Mouse (Mus musculus) left cerebral cortex, adult 2 months (tissue): ENCODE measurements around the gene Gramd2. TPM values are rescaled to one million over a fixed set of nuclear protein-coding genes. Genes with fewer than 3 reads are reported as not detected.
A peak's percentile ranks its signal among the peaks of the same experiment; 100 is the strongest.

Experiments
- DNase-seq, 2 experiments: peaks; one replicate each; pipeline ENCODE4 v3.0.0; 2021 to 2022; ENCODE audit warnings: low spot score in 2 of 2, mixed read lengths in 1 of 2; ENCODE audit errors: extremely low spot score in 1 of 2
- H3K27ac ChIP-seq: fragments of 200-600 bp; 2 replicates; pipeline ENCODE4 v1.8.1; 2022
- H3K4me3 ChIP-seq: fragments of 200-600 bp; 2 replicates; pipeline ENCODE4 v1.8.1; 2022
- CTCF ChIP-seq: fragments of 200-600 bp; IDR thresholded peaks from 2 replicates; pipeline ENCODE4 v1.8.1; 2022; ENCODE audit warnings: antibody characterized with exemption, mild to moderate bottlenecking, moderate library complexity
- intact Hi-C: fragments of 180-260 bp; cut with DNase I; formaldehyde crosslinking; loops from one replicate; pipeline ENCODE4 v1.15.1; 2025
- total RNA-seq, 2 experiments: library from RNA; stranded (reverse); gene quantifications; 2 replicates each; pipeline ENCODE4 v1.2.3; 2021

The Gramd2 gene
- total RNA-seq, 2 experiments from 2014 or later: 8.6 to 10.7 TPM

GRCm38 (mm10) chr9:59672195-59672894 lies 7.6 kb upstream of the Gramd2 start:
- Histone ChIP-seq H3K27ac (peak overlapping the region; percentile 54), H3K4me3 (no peak overlapping the region)
- intact Hi-C loops: no loop called here
- peak in 1 of 2 experiments; percentile 16 for DNase-seq
- no peak for TF ChIP-seq CTCF

- intact Hi-C loops: no loop called here
- DNase-seq: no peak
- Histone ChIP-seq H3K4me3 (no peak overlapping the region), H3K27ac (no peak overlapping the region)
- TF ChIP-seq CTCF: no peak
These were observed 6.5 kb upstream of the Gramd2 start for GRCm38 (mm10) chr9:59673427-59673826.

DNA sequence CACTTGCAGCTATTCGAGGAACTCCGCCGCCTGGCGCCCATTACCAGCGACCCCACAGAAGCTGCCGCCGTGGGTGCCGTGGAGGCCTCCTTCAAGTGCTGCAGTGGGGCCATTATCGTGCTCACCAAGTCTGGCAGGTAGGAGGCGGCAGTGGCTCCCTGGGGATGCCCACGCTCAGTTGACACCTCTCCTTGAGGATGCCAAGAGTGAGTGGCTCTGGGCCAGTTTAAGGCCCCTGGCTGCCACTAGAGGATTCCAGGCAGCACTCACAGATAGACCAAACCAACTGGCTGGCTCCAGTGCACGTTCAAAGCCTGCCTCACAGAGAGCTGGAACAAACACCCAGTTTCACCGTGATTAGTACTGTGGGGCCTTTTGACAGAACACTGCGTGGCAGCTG lies 4.3 kb upstream of the Gramd2 start:
- intact Hi-C loops: no loop called here
- Histone ChIP-seq H3K4me3 (no peak overlapping the region), H3K27ac (peak overlapping the region; percentile 45; the same call in 1 of the 2 replicates)
- peak in 1 of 2 experiments; percentile 36 for DNase-seq
- no peak; the same call in 1 of the 2 replicates for TF ChIP-seq CTCF

- H3K4me3 ChIP-seq: no peak overlapping the region
- no peak overlapping the region for H3K27ac ChIP-seq
- TF ChIP-seq CTCF: peak; percentile 71
- intact Hi-C loops: no loop called here
- no peak for DNase-seq
These were observed 1.6 kb upstream of the Gramd2 start for GRCm38 (mm10) chr9:59678313-59678712.

DNA sequence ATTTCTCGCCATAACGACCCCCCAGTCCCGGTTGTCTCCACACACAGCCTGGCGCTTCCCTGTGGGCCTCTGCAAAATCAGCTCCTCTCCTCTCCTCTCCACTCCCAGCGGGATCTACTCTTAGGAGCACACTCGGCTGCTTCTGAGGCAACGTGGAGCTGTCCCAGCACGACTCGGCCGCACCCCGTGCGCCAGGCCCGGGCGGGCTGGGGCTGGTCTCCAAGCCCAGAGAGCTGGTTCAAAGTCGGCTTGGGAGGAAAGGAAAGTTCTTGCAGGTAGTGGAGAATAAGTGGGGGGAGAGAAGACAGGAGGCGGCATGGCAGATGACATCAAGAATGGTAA lies 561 bp downstream of the Gramd2 start:
- Histone ChIP-seq H3K4me3 (peak overlapping the region; percentile 65), H3K27ac (peak overlapping the region; percentile 78)
- intact Hi-C loops: loop anchor here (1.0 kb wide), 1 partner anchor 24 kb away; the partner anchor contains the start of gene Pkm
- no peak for DNase-seq
- TF ChIP-seq CTCF: no peak

DNA sequence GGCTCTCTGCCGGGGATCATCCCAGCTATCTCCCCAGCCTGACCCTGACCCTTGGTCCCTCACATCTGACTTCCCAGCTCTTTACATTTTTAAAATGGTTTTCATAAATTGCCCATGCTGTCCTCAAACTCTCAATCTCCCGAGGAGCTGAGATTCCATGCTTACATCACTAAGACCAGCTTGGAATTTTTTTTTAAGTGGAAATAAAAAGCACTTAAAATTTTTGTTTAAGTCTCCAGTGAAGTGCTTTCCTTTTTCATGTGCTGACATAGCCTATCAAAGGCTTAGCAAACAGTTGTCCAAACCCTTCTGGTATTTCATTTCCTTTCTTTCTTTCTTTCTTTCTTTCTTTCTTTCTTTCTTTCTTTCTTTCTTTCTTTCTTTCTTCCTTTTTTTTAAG lies 4.1 kb downstream of the Gramd2 start:
- no peak for DNase-seq
- no peak overlapping the region for H3K4me3 ChIP-seq
- intact Hi-C loops: no loop called here
- H3K27ac ChIP-seq: no peak overlapping the region
- TF ChIP-seq CTCF: no peak

DNA sequence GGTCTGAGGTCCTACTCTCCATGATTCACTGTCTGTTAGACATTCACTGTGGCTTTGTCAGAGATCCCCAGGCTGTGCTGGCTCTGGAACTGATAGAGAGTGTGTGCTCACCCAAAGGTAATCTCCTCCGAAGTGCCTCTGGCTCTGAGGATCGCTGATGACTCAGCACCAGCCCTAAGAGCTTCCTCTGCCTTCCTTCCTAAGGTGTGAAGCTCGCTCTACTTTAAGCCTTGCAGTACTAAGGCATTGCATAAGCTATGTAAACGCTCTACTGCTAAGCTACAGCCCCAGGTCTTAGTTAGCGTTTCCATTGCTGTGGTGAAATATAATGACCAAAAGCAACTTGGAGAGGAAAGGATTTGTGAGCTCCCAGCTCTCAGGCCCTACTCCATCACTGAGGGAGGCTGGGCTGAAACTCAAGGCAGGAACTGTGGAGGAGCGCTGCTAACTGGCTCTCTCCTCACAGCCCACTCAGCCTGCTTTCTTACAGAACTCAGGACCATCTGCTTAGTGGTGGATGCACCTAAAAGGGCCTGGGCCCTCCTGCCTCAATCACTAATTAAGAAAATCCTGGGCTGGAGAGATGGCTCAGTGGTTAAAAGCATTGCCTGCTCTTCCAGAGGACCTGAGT lies 7.6 kb downstream of the Gramd2 start:
- intact Hi-C loops: loop anchor here (1.0 kb wide), 1 partner anchor 63 kb away; the partner anchor contains the start of genes Myo9a and Senp8
- DNase-seq: peak; percentile 56 to 57
- no peak overlapping the region for H3K4me3 ChIP-seq
- TF ChIP-seq CTCF: no peak
- H3K27ac ChIP-seq: peak overlapping the region; percentile 84

DNA sequence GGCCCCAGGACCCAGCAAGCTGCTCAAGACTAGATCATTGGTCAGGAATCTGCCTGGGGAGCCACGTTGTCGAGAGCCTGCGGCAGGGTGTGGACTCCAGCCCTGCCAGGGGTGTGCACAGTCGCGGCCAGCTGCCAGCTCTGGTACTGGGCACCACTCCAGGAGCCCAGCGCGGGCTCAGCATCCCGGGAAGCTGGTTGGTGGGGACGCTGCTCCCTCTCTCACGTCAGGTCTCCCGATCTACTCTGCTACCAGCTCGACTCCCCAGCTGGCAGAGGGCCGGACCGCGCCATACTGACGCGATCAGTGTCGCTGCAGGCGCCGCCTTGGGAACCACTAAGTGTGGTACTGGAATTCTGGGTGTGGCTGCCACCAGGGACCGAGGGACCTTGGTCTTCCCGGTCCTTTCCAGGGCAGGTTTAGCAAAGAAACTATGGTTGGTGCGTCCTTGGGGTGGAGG lies 11.7 kb downstream of the Gramd2 start:
- Histone ChIP-seq H3K4me3 (peak overlapping the region; percentile 41), H3K27ac (peak overlapping the region; percentile 85)
- intact Hi-C loops: no loop called here
- peak; percentile 85 to 90 for DNase-seq
- no peak for TF ChIP-seq CTCF

GRCm38 (mm10) chr9:59692145-59692544 lies 12.2 kb downstream of the Gramd2 start:
- Histone ChIP-seq H3K4me3 (peak overlapping the region; percentile 41), H3K27ac (peak overlapping the region; percentile 85)
- no peak for TF ChIP-seq CTCF
- intact Hi-C loops: no loop called here
- peak; percentile 38 to 50 for DNase-seq

GRCm38 (mm10) chr9:59694571-59695450 lies 14.9 kb downstream of the Gramd2 start:
- Histone ChIP-seq H3K27ac (no peak overlapping the region), H3K4me3 (no peak overlapping the region)
- intact Hi-C loops: no loop called here
- no peak for TF ChIP-seq CTCF
- DNase-seq: no peak

- H3K4me3 ChIP-seq: no peak overlapping the region
- DNase-seq: no peak
- intact Hi-C loops: no loop called here
- TF ChIP-seq CTCF: no peak
- no peak overlapping the region for H3K27ac ChIP-seq
These were observed 15.5 kb downstream of the Gramd2 start for GRCm38 (mm10) chr9:59695451-59695813.

DNA sequence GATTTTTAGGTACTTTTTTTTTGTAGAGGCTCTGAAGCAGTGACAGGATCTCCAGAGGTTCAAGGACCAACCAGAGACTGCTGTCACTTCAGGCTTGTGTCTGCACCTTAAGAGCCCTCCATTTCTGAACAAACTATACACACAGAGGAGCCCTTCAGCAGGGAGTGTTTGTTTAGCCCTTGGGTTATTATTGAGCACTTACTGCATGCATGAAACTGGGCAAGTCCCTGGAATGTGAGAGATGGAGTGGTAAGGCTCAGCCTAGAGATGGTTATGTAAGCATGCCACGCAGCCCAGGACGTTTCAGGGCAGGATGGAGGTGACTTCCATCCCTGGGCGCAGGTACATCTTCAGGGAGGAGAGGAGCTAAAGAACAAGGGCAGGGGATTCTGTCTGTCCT lies 16.4 kb downstream of the Gramd2 start:
- Histone ChIP-seq H3K4me3 (no peak overlapping the region), H3K27ac (no peak overlapping the region)
- no peak for DNase-seq
- no peak for TF ChIP-seq CTCF
- intact Hi-C loops: no loop called here
